Mouse (Mus musculus): ENCODE data around the gene Usp50. TPM values are rescaled to one million over a fixed set of nuclear protein-coding genes. Genes with fewer than 3 reads are reported as not detected.

The Usp50 gene
- polyA plus RNA-seq, 1 experiment from 2014 or later, result 1.6 TPM

DNA sequence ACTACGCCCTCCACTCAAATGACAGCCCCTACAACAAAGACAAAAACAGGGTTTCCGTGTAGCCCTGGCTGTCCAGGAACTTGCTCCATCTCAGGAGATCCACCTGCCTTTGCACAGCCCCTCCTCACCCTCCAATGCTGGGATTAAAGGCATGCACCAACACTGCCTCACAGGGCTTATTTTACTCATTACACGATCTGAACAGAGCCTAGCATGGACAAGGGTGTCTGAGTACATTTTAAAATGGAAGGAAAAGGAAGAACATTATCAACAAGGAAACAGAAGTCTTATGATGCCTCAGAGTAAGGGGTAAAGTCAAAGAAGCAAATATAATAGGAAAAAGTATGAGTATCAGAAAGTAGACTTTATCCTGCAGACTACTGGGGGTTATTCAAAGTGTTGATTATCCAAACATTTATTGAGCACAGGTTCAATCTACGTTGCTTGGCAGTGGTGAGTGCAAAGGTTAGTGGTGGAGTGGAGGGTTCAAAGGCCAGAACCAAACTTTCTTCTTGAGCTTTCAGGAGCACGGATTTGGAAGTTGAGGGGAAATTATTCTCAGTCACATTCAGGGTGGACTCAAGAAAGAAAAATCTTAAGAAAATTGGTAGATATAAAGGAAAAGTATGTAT lies 114.5 kb downstream of the Usp50 start:
- Histone ChIP-seq H3K9ac (replicated peaks) (no peak overlapping the region), H3K4me3 (ENCODE audit: low read depth, low read length) (no peak overlapping the region), H3K36me3 (replicated peaks; ENCODE audit: insufficient read depth, low read length) (no peaks in the 10 kb centered on the region), H3K4me1 (ENCODE audit: insufficient read depth) (peaks cover 15% of the 10 kb centered on the region), H3K27ac (ENCODE audit: low read depth) (peak overlapping the region; percentile 5), H3K27me3 (ENCODE audit: insufficient read depth, low read length) (no peaks in the 10 kb centered on the region), H3K4me2 (ENCODE audit: low read depth, low read length) (peak overlapping the region; percentile 13; the same call in 1 of the 2 replicates), H3K9me3 (ENCODE audit: low read length) (no peaks in the 10 kb centered on the region)
- no peak for DNase-seq
- TF ChIP-seq CTCF (IDR thresholded peaks at IDR 0.05; ENCODE audit: low read depth) (no peak), EP300 (IDR thresholded peaks at IDR 0.05; ENCODE audit: low read depth) (no peak)
- WGBS (ENCODE audit: insufficient replicate concordance), result 80% methylated on average over 5 of the region's 5 CpGs
- ATAC-seq, result 0 out of 2 replicates have a peak, but pooled peaks have one; percentile 47

DNA sequence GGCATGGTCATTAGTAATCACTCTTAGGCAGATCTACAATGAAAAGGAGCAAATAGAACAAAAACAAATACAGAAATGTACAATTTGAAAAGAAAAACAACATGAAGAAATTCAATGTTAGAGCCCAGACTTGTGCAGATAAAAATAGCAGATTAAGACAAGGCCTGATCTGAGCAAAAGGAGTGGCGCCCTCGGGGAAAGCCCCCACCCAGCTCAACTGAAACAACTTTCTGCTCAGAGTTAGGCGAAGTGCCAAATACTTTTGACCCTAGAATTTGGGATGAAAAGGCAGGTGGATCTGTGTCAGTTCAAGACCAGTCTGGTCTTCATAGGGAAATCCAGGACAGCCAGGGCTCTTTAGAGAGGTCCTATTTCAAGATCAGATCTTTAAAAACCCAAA lies 117.3 kb downstream of the Usp50 start:
- Histone ChIP-seq H3K36me3 (replicated peaks; ENCODE audit: insufficient read depth, low read length) (no peaks in the 10 kb centered on the region), H3K9me3 (ENCODE audit: low read length) (no peaks in the 10 kb centered on the region), H3K4me2 (ENCODE audit: low read depth, low read length) (no peak overlapping the region), H3K9ac (replicated peaks) (no peak overlapping the region), H3K4me3 (ENCODE audit: low read depth, low read length) (no peak overlapping the region), H3K4me1 (ENCODE audit: insufficient read depth) (peaks cover 2% of the 10 kb centered on the region), H3K27ac (ENCODE audit: low read depth) (no peak overlapping the region), H3K27me3 (ENCODE audit: insufficient read depth, low read length) (no peaks in the 10 kb centered on the region)
- no peak for DNase-seq
- 66% methylated on average over 3 of the region's 3 CpGs for WGBS (ENCODE audit: insufficient replicate concordance)
- no peak for ATAC-seq
- TF ChIP-seq CTCF (IDR thresholded peaks at IDR 0.05; ENCODE audit: low read depth) (no peak), EP300 (IDR thresholded peaks at IDR 0.05; ENCODE audit: low read depth) (no peak)

GRCm38 (mm10) chr2:126663481-126663880 lies 119.8 kb downstream of the Usp50 start:
- no peak overlapping the region for H3K27ac ChIP-seq (ENCODE audit: low read depth)
- no peak overlapping the region for H3K4me2 ChIP-seq (ENCODE audit: low read depth, low read length)
- H3K27me3 ChIP-seq (ENCODE audit: insufficient read depth, low read length), result no peaks in the 10 kb centered on the region
- H3K9me3 ChIP-seq (ENCODE audit: low read length), result no peaks in the 10 kb centered on the region
- H3K4me1 ChIP-seq (ENCODE audit: insufficient read depth), result peaks cover 2% of the 10 kb centered on the region
- no peaks in the 10 kb centered on the region for H3K36me3 ChIP-seq (replicated peaks; ENCODE audit: insufficient read depth, low read length)
- H3K9ac ChIP-seq (replicated peaks), result no peak overlapping the region
- H3K4me3 ChIP-seq (ENCODE audit: low read depth, low read length), result no peak overlapping the region
- peak; percentile 77 for TF ChIP-seq CTCF (IDR thresholded peaks at IDR 0.05; ENCODE audit: low read depth)
- no peak for TF ChIP-seq EP300 (IDR thresholded peaks at IDR 0.05; ENCODE audit: low read depth)
- DNase-seq (no peak), ATAC-seq (no peak)
- WGBS (ENCODE audit: insufficient replicate concordance), result 37% methylated on average over 4 of the region's 4 CpGs

Other genes with a start within 250 kb of the Usp50 start
- gene Slc27a2, start 231.1 kb downstream of the Usp50 start, polyA plus RNA-seq (2015; fragmentation: Nextera tagmentation; extraction: Ambion mirVana), result 1,036 and 1,041 TPM in 2 replicates
- 4.5 and 6.0 TPM in 2 replicates for gene Hdc, start 164.2 kb downstream of the Usp50 start, polyA plus RNA-seq (2015; fragmentation: Nextera tagmentation; extraction: Ambion mirVana)
- gene Gabpb1, start 107.1 kb downstream of the Usp50 start, polyA plus RNA-seq (2015; fragmentation: Nextera tagmentation; extraction: Ambion mirVana), result 12.6 and 13.2 TPM in 2 replicates
- gene Usp8, start 76.1 kb downstream of the Usp50 start, polyA plus RNA-seq (2015; fragmentation: Nextera tagmentation; extraction: Ambion mirVana), result 11.2 and 12.9 TPM in 2 replicates
- gene Trpm7, start 92.8 kb upstream of the Usp50 start, polyA plus RNA-seq (2015; fragmentation: Nextera tagmentation; extraction: Ambion mirVana), result 14.3 and 17.2 TPM in 2 replicates
- 40.5 and 43.4 TPM in 2 replicates for gene Sppl2a, start 149.8 kb upstream of the Usp50 start, polyA plus RNA-seq (2015; fragmentation: Nextera tagmentation; extraction: Ambion mirVana)
- gene Ap4e1, start 225.2 kb upstream of the Usp50 start, polyA plus RNA-seq (2015; fragmentation: Nextera tagmentation; extraction: Ambion mirVana), result 1.5 and 1.9 TPM in 2 replicates

Data from liver, postnatal 0 days (tissue).